Mouse (Mus musculus): ENCODE measurements around the gene Prpf4. TPM values are rescaled to one million over a fixed set of nuclear protein-coding genes. Genes with fewer than 3 reads are reported as not detected.

The Prpf4 gene
- polyA plus RNA-seq, 1 experiment from 2014 or later: 14.5 TPM

GRCm38 (mm10) chr4:62398956-62399355, 9.6 kb upstream of the Prpf4 start:
- no peak overlapping the region for H3K4me2 ChIP-seq (ENCODE audit: low read length)
- no peak overlapping the region for H3K4me3 ChIP-seq (ENCODE audit: low read depth, low read length)
- ATAC-seq: no peak
- H3K4me1 ChIP-seq (ENCODE audit: control insufficient read depth, insufficient read depth, low read length): no peaks in the 10 kb centered on the region
- no peaks in the 10 kb centered on the region for H3K9me3 ChIP-seq (replicated peaks; ENCODE audit: control insufficient read depth, low read length, poor library complexity, severe bottlenecking)
- no peaks in the 10 kb centered on the region for H3K27me3 ChIP-seq (ENCODE audit: control insufficient read depth, insufficient read depth, low read depth, low read length)
- WGBS: 95% methylated on average over 3 of the region's 3 CpGs
- H3K36me3 ChIP-seq (ENCODE audit: control insufficient read depth, insufficient read depth, low read length): peaks cover 23% of the 10 kb centered on the region
- H3K27ac ChIP-seq (ENCODE audit: low read length): no peak overlapping the region
- H3K9ac ChIP-seq (ENCODE audit: low read depth, low read length): no peak overlapping the region

DNA sequence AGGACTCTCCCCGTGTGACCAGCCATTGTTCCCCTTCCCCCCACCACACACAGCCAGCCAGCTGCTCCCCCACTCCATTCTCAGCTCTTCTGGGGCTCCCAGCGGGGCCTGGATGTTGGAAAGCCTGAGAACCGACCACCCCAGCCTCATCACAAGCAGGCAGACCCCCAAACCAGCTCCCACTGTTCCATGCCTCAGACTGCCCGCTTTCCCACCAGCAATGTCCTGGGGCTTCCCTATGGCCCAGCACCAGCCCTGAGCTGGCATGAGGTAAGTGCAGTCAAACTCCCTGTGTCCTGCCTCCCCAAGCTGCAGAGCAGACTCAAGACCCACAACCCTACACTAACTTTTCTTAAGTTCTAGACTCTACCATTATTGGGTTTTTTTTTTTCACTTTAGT, 2.5 kb upstream of the Prpf4 start:
- no peaks in the 10 kb centered on the region for H3K27me3 ChIP-seq (ENCODE audit: control insufficient read depth, insufficient read depth, low read depth, low read length)
- no peak overlapping the region for H3K4me2 ChIP-seq (ENCODE audit: low read length)
- peaks cover 31% of the 10 kb centered on the region for H3K4me1 ChIP-seq (ENCODE audit: control insufficient read depth, insufficient read depth, low read length)
- no peaks in the 10 kb centered on the region for H3K9me3 ChIP-seq (replicated peaks; ENCODE audit: control insufficient read depth, low read length, poor library complexity, severe bottlenecking)
- H3K4me3 ChIP-seq (ENCODE audit: low read depth, low read length): no peak overlapping the region
- H3K9ac ChIP-seq (ENCODE audit: low read depth, low read length): no peak overlapping the region
- H3K27ac ChIP-seq (ENCODE audit: low read length): no peak overlapping the region
- no peak for ATAC-seq
- H3K36me3 ChIP-seq (ENCODE audit: control insufficient read depth, insufficient read depth, low read length): peaks cover 8% of the 10 kb centered on the region; the same call in 1 of the 2 replicates
- WGBS: 77% methylated on average over 4 of the region's 4 CpGs

DNA sequence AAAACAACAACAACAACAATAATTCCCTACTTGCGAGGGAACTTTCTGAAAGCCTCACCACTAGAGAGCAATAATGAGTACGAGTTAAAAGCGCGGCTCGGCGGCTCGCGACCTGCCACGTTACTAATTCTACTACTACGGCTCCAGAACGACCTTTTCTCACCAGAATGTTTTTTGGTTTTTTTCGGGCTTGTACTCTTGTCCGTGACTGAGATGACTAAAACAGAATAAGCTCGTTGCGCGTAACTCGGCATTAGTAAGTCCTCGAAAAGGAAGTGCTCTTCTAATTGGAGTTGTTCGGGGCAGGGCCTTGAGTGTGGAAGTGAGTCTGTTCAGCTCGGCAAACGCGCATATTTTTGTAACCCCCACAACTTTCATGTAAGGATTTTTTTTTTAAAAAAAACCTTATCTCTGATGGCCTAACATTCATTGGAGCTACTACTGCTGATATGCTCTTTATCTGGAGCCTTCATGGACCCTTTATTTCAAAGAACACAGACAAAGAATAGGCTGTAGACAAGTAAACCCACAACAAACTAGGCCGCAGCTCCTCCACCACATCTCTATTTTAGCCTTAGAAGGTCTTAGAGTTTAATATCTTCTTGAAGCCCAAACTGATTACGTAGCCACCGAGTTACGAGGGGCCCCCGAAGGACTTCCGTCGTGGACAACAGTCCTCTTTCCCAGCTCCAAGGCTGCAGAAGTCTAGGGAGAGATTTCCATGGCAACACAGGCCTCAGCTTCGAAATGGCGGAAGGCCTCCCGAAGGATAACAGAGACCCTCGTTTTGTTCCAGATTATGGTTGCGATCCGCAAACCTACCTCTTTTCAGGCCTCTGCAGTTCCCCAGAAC, 641 bp upstream of the Prpf4 start:
- Histone ChIP-seq H3K4me2 (ENCODE audit: low read length) (peak overlapping the region; percentile 59), H3K9me3 (replicated peaks; ENCODE audit: control insufficient read depth, low read length, poor library complexity, severe bottlenecking) (no peaks in the 10 kb centered on the region), H3K27ac (ENCODE audit: low read length) (peak overlapping the region; percentile 68), H3K4me3 (ENCODE audit: low read depth, low read length) (peak overlapping the region; percentile 68), H3K36me3 (ENCODE audit: control insufficient read depth, insufficient read depth, low read length) (peaks cover 11% of the 10 kb centered on the region), H3K4me1 (ENCODE audit: control insufficient read depth, insufficient read depth, low read length) (peaks cover 31% of the 10 kb centered on the region), H3K27me3 (ENCODE audit: control insufficient read depth, insufficient read depth, low read depth, low read length) (no peaks in the 10 kb centered on the region), H3K9ac (ENCODE audit: low read depth, low read length) (peak overlapping the region; percentile 70)
- under 1% methylated on average over 35 of the region's 35 CpGs for WGBS
- ATAC-seq: peak; percentile 74

- Histone ChIP-seq H3K9ac (ENCODE audit: low read depth, low read length) (peak overlapping the region; percentile 78), H3K27ac (ENCODE audit: low read length) (no peak overlapping the region), H3K27me3 (ENCODE audit: control insufficient read depth, insufficient read depth, low read depth, low read length) (no peaks in the 10 kb centered on the region), H3K4me3 (ENCODE audit: low read depth, low read length) (peak overlapping the region; percentile 68), H3K4me2 (ENCODE audit: low read length) (peak overlapping the region; percentile 72), H3K36me3 (ENCODE audit: control insufficient read depth, insufficient read depth, low read length) (peaks cover 13% of the 10 kb centered on the region), H3K9me3 (replicated peaks; ENCODE audit: control insufficient read depth, low read length, poor library complexity, severe bottlenecking) (no peaks in the 10 kb centered on the region), H3K4me1 (ENCODE audit: control insufficient read depth, insufficient read depth, low read length) (peaks cover 31% of the 10 kb centered on the region)
- no peak for ATAC-seq
- WGBS: 30% methylated on average over 6 of the region's 6 CpGs
Observed at GRCm38 (mm10) chr4:62409615-62410014, 1.0 kb downstream of the Prpf4 start.

DNA sequence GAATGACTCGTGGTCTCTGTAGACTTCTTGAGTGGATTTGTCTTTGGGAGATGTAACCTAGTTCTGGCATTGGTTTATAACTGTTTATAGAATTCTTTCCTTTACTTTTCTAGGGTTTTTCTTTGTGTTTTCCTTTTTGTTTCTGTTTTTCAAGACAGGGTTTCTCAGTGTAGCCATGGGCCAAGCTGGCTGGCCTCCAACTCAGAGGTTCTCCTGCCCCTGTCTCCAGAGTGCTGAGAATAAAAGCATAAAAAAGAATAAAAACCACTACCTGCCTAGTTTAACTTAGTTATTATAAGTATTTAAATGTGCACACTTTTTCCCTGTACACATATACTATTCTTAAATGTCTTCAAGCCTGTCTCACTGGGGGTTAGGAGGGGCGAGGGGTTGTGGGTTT, 1.7 kb downstream of the Prpf4 start:
- Histone ChIP-seq H3K4me2 (ENCODE audit: low read length) (no peak overlapping the region), H3K4me3 (ENCODE audit: low read depth, low read length) (no peak overlapping the region), H3K27ac (ENCODE audit: low read length) (no peak overlapping the region), H3K9ac (ENCODE audit: low read depth, low read length) (no peak overlapping the region), H3K9me3 (replicated peaks; ENCODE audit: control insufficient read depth, low read length, poor library complexity, severe bottlenecking) (no peaks in the 10 kb centered on the region), H3K4me1 (ENCODE audit: control insufficient read depth, insufficient read depth, low read length) (peaks cover 31% of the 10 kb centered on the region), H3K27me3 (ENCODE audit: control insufficient read depth, insufficient read depth, low read depth, low read length) (no peaks in the 10 kb centered on the region), H3K36me3 (ENCODE audit: control insufficient read depth, insufficient read depth, low read length) (peaks cover 19% of the 10 kb centered on the region)
- ATAC-seq: no peak
- WGBS: 88% methylated on average over 2 of the region's 2 CpGs

DNA sequence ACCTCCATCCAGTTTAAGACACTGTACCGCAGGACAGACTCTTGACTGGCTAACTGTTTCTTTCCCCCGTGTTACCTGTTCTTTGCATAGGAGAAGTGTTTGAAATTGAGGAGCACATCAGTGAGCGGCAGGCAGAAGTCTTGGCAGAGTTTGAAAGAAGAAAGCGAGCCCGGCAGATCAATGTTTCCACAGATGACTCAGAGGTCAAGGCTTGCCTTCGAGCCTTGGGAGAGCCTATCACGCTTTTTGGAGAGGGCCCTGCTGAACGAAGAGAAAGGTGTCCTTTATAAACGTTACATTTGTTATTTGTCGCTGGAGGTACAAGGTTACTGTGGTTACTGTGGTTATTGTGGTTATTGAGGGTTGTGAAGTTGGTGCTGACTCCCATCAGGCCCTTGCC, 3.0 kb downstream of the Prpf4 start:
- no peak overlapping the region for H3K4me2 ChIP-seq (ENCODE audit: low read length)
- WGBS: 94% methylated on average over 10 of the region's 10 CpGs
- H3K4me1 ChIP-seq (ENCODE audit: control insufficient read depth, insufficient read depth, low read length): peaks cover 21% of the 10 kb centered on the region
- H3K4me3 ChIP-seq (ENCODE audit: low read depth, low read length): no peak overlapping the region
- H3K9me3 ChIP-seq (replicated peaks; ENCODE audit: control insufficient read depth, low read length, poor library complexity, severe bottlenecking): no peaks in the 10 kb centered on the region
- peaks cover 31% of the 10 kb centered on the region for H3K36me3 ChIP-seq (ENCODE audit: control insufficient read depth, insufficient read depth, low read length)
- no peak overlapping the region for H3K9ac ChIP-seq (ENCODE audit: low read depth, low read length)
- ATAC-seq: no peak
- no peak overlapping the region for H3K27ac ChIP-seq (ENCODE audit: low read length)
- no peaks in the 10 kb centered on the region for H3K27me3 ChIP-seq (ENCODE audit: control insufficient read depth, insufficient read depth, low read depth, low read length)

DNA sequence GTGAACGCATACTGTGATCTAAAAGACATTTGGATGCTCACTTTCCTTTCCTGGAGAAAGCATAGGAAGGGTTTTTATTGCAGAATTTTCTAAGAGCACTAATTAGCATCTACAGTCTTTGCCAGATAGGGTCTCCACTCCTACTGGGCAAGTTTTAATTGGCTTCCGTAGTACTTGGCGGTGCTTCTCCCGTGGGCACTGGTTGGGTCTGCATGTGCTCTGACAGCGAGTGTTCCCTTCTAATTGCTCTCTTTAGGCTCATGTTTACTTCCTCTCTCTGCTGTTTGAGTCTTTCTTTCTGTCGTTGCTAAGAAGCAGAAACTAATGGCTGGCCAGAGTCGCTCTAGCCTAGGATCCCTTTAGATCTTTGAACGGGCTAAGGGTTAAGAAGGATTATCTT, 9.9 kb downstream of the Prpf4 start:
- no peaks in the 10 kb centered on the region for H3K4me1 ChIP-seq (ENCODE audit: control insufficient read depth, insufficient read depth, low read length)
- no peak for ATAC-seq
- no peaks in the 10 kb centered on the region for H3K9me3 ChIP-seq (replicated peaks; ENCODE audit: control insufficient read depth, low read length, poor library complexity, severe bottlenecking)
- WGBS: 86% methylated on average over 8 of the region's 8 CpGs
- H3K4me3 ChIP-seq (ENCODE audit: low read depth, low read length): no peak overlapping the region
- H3K9ac ChIP-seq (ENCODE audit: low read depth, low read length): no peak overlapping the region
- no peaks in the 10 kb centered on the region for H3K27me3 ChIP-seq (ENCODE audit: control insufficient read depth, insufficient read depth, low read depth, low read length)
- H3K36me3 ChIP-seq (ENCODE audit: control insufficient read depth, insufficient read depth, low read length): peaks cover 78% of the 10 kb centered on the region
- H3K4me2 ChIP-seq (ENCODE audit: low read length): no peak overlapping the region
- H3K27ac ChIP-seq (ENCODE audit: low read length): no peak overlapping the region

DNA sequence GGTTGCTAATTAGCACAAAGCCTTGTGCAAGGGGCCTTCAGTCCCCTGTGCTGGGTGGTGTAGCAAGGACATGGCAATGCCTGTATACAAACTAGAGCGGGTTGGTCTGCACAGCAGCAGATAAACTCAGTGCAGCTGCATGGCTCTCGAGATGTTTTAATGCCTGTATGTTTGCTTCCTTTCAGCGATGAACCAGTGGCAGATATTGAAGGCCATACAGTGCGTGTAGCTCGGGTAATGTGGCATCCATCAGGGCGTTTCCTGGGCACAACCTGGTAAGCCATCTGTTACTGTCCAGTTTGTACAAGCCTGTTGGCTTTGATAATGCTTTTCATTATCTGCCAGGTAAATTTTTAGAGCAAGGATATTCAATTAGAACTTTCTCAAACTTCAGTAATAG, 10.5 kb downstream of the Prpf4 start:
- no peak overlapping the region for H3K4me3 ChIP-seq (ENCODE audit: low read depth, low read length)
- no peaks in the 10 kb centered on the region for H3K27me3 ChIP-seq (ENCODE audit: control insufficient read depth, insufficient read depth, low read depth, low read length)
- peaks cover 84% of the 10 kb centered on the region for H3K36me3 ChIP-seq (ENCODE audit: control insufficient read depth, insufficient read depth, low read length)
- WGBS: 96% methylated on average over 6 of the region's 6 CpGs
- no peak overlapping the region for H3K4me2 ChIP-seq (ENCODE audit: low read length)
- no peak overlapping the region for H3K27ac ChIP-seq (ENCODE audit: low read length)
- H3K4me1 ChIP-seq (ENCODE audit: control insufficient read depth, insufficient read depth, low read length): no peaks in the 10 kb centered on the region
- no peak overlapping the region for H3K9ac ChIP-seq (ENCODE audit: low read depth, low read length)
- no peak for ATAC-seq
- no peaks in the 10 kb centered on the region for H3K9me3 ChIP-seq (replicated peaks; ENCODE audit: control insufficient read depth, low read length, poor library complexity, severe bottlenecking)

DNA sequence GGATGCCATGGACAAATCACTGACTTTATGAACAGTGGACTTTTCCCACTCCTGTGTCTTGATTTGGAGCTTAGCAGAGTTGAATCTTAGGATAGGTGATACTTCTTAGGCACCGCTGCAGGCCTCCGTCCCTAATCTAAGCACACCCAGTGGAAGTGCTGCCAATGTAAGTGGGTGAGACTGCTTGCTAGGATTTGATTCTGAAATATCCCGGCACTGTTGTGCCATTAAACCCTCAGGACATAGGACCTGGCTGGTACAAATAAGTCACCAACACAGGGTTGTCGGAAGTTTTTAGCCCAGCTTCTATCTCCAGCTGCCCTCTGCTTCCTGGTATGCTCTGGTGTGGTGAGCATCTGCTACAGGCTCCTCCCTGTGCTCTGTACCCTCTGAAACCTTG, 17.3 kb downstream of the Prpf4 start:
- 95% methylated on average over 4 of the region's 4 CpGs for WGBS
- peaks cover 40% of the 10 kb centered on the region for H3K36me3 ChIP-seq (ENCODE audit: control insufficient read depth, insufficient read depth, low read length)
- ATAC-seq: no peak

More for the DNA sequence above, 17.3 kb downstream of the Prpf4 start:
- no peaks in the 10 kb centered on the region for H3K4me1 ChIP-seq (ENCODE audit: control insufficient read depth, insufficient read depth, low read length)
- no peak overlapping the region for H3K4me2 ChIP-seq (ENCODE audit: low read length)
- H3K9ac ChIP-seq (ENCODE audit: low read depth, low read length): no peak overlapping the region
- no peaks in the 10 kb centered on the region for H3K27me3 ChIP-seq (ENCODE audit: control insufficient read depth, insufficient read depth, low read depth, low read length)
- H3K27ac ChIP-seq (ENCODE audit: low read length): no peak overlapping the region
- H3K4me3 ChIP-seq (ENCODE audit: low read depth, low read length): no peak overlapping the region
- no peaks in the 10 kb centered on the region for H3K9me3 ChIP-seq (replicated peaks; ENCODE audit: control insufficient read depth, low read length, poor library complexity, severe bottlenecking)
